ENCODE assay signal across 7 mouse cellular contexts in genomic region chr2:80315242-80316161, GRCm38 (mm10). TPM values are rescaled to one million over a fixed set of nuclear protein-coding genes. Genes with fewer than 3 reads are reported as not detected.
DNase-seq lines count a peak whose midpoint lies in the region; ATAC-seq and TF ChIP-seq lines count a peak whose summit lies in the region.

Gene Dnajc10, plus strand, starts transcription at chr2:80315466.

- intact Hi-C loops in left cerebral cortex, postnatal 4 days (cut with DNase I) = no loop called here

- ATAC-seq in intestine, postnatal 0 days = peak; percentile 94
- peak; percentile 98 for ATAC-seq in midbrain, embryonic 12.5 days (ENCODE audit: low FRiP score, low read depth)

- peak; percentile 12; the same call in 1 of the 2 replicates for TF ChIP-seq CTCF in intestine, postnatal 0 days (IDR thresholded peaks at IDR 0.05; ENCODE audit: low read depth)
- no peak for TF ChIP-seq CTCF in small intestine, adult 2 months (IDR thresholded peaks at IDR 0.05; ENCODE audit: extremely low read depth, insufficient read length, insufficient replicate concordance, low read depth, low read length)

- TF ChIP-seq POLR2A in small intestine, adult 2 months (IDR thresholded peaks at IDR 0.05; ENCODE audit: low read depth, low read length) = peak; percentile 50

- peak within 1 kb of the TSS; percentile 84 for H3K4me3 ChIP-seq in embryonic facial prominence, embryonic 10.5 days
- H3K4me3 ChIP-seq in intestine, postnatal 0 days (ENCODE audit: low read depth, low read length) = peak within 1 kb of the TSS; percentile 96
- peak within 1 kb of the TSS; percentile 90 for H3K4me3 ChIP-seq in midbrain, embryonic 12.5 days
- peak within 1 kb of the TSS; percentile 88 for H3K4me3 ChIP-seq in small intestine, adult 2 months (ENCODE audit: low read depth, low read length)

- under 1% methylated on average over 72 of the region's 72 CpGs for WGBS in embryonic facial prominence, embryonic 10.5 days
- WGBS in intestine, postnatal 0 days = under 1% methylated on average over 72 of the region's 72 CpGs
- WGBS in midbrain, embryonic 12.5 days = under 1% methylated on average over 72 of the region's 72 CpGs
- under 1% methylated on average over 72 of the region's 72 CpGs for WGBS in small intestine, adult 2 months

- peak within 1 kb of the TSS; percentile 85 for H3K9ac ChIP-seq in intestine, postnatal 0 days (ENCODE audit: low read depth, low read length)
- peak within 1 kb of the TSS; percentile 92 for H3K9ac ChIP-seq in midbrain, embryonic 12.5 days (replicated peaks)

- peaks cover 15% of the 10 kb centered on the region for H3K4me1 ChIP-seq in embryonic facial prominence, embryonic 10.5 days
- H3K4me1 ChIP-seq in intestine, postnatal 0 days (replicated peaks; ENCODE audit: control insufficient read depth, insufficient read depth, low read length) = no peaks in the 10 kb centered on the region
- H3K4me1 ChIP-seq in midbrain, embryonic 12.5 days = peaks cover 16% of the 10 kb centered on the region
- peaks cover 3% of the 10 kb centered on the region; the same call in 1 of the 2 replicates for H3K4me1 ChIP-seq in small intestine, adult 2 months (ENCODE audit: control insufficient read depth, insufficient read depth, insufficient read length, low read length)

- H3K9me3 ChIP-seq in embryonic facial prominence, embryonic 10.5 days = no peaks in the 10 kb centered on the region
- no peaks in the 10 kb centered on the region for H3K9me3 ChIP-seq in intestine, postnatal 0 days (ENCODE audit: control insufficient read depth)
- H3K9me3 ChIP-seq in midbrain, embryonic 12.5 days = no peaks in the 10 kb centered on the region

- peak; percentile 94 for DNase-seq in adrenal gland, postnatal 10 days
- DNase-seq in embryonic facial prominence, embryonic 10.5 days (ENCODE audit: low spot score) = peak; percentile 93
- DNase-seq in gonadal fat pad, adult 2 months (ENCODE audit: low read depth) = peak; percentile 17
- peak; percentile 93 for DNase-seq in left cerebral cortex, postnatal 4 days

- peak within 1 kb of the TSS; percentile 94 for H3K4me2 ChIP-seq in intestine, postnatal 0 days (replicated peaks; ENCODE audit: low read depth)
- peak within 1 kb of the TSS; percentile 67 for H3K4me2 ChIP-seq in midbrain, embryonic 12.5 days (replicated peaks)

- peak within 1 kb of the TSS; percentile 99 for H3K27ac ChIP-seq in embryonic facial prominence, embryonic 10.5 days (replicated peaks)
- peak within 1 kb of the TSS; percentile 84 for H3K27ac ChIP-seq in intestine, postnatal 0 days (ENCODE audit: low read depth, low read length)
- peak within 1 kb of the TSS; percentile 97 for H3K27ac ChIP-seq in midbrain, embryonic 12.5 days (replicated peaks)
- H3K27ac ChIP-seq in small intestine, adult 2 months (ENCODE audit: insufficient read depth, low read depth, low read length) = peak within 1 kb of the TSS; percentile 41

- peaks cover 29% of the 10 kb centered on the region for H3K36me3 ChIP-seq in embryonic facial prominence, embryonic 10.5 days (replicated peaks)
- H3K36me3 ChIP-seq in intestine, postnatal 0 days (ENCODE audit: control insufficient read depth, insufficient read depth) = peaks cover 7% of the 10 kb centered on the region; the same call in 1 of the 2 replicates
- peaks cover 8% of the 10 kb centered on the region; the same call in 1 of the 2 replicates for H3K36me3 ChIP-seq in midbrain, embryonic 12.5 days
- peaks cover 10% of the 10 kb centered on the region; the same call in 1 of the 2 replicates for H3K36me3 ChIP-seq in small intestine, adult 2 months (ENCODE audit: control insufficient read depth, insufficient read depth, low read length)

- H3K27me3 ChIP-seq in embryonic facial prominence, embryonic 10.5 days (replicated peaks; ENCODE audit: low read depth, poor library complexity, severe bottlenecking) = no peaks in the 10 kb centered on the region; the same call in 1 of the 2 replicates
- no peaks in the 10 kb centered on the region for H3K27me3 ChIP-seq in intestine, postnatal 0 days (replicated peaks; ENCODE audit: control insufficient read depth, insufficient read depth, low read length)
- no peaks in the 10 kb centered on the region for H3K27me3 ChIP-seq in midbrain, embryonic 12.5 days
- no peaks in the 10 kb centered on the region for H3K27me3 ChIP-seq in small intestine, adult 2 months (ENCODE audit: control insufficient read depth, insufficient read depth, low read length)

RNA-seq across cellular contexts. Expression of gene Dnajc10, which starts in this region (rescaled TPM):
- 10 to 100 TPM; 46.3 to 51.6 TPM for total RNA-seq in adrenal gland, postnatal 10 days (2021)
- 80.3 and 88.0 TPM in 2 replicates for polyA plus RNA-seq in embryonic facial prominence, embryonic 10.5 days (2016; fragmentation: Nextera tagmentation; extraction: Ambion mirVana)
- 188 and 230 TPM in 2 replicates for polyA plus RNA-seq in gonadal fat pad, adult 2 months (2012; rRNA removed)
- 22.9 and 26.1 TPM in 2 replicates for polyA plus RNA-seq in intestine, postnatal 0 days (2015; fragmentation: Nextera tagmentation; extraction: Ambion mirVana)
- 10 to 100 TPM; 65.3 to 65.4 TPM for total RNA-seq in left cerebral cortex, postnatal 4 days (2021)
- 89.7 and 90.8 TPM in 2 replicates for polyA plus RNA-seq in midbrain, embryonic 12.5 days (2016; fragmentation: Nextera tagmentation; extraction: Ambion mirVana)
- 8.2 and 8.3 TPM in 2 replicates for polyA plus RNA-seq in small intestine, adult 2 months (2012; rRNA removed)

Comparison
In these comparisons a context has a peak if more than half of its experiments do, and no peak if none do; other contexts are left out.
1. Peak in every context shown above with its lines: DNase-seq, ATAC-seq, H3K4me3 ChIP-seq and H3K27ac ChIP-seq.
2. DNase-seq: peak in every context shown above with its lines; median percentile 94 in adrenal gland, postnatal 10 days; 93 in embryonic facial prominence, embryonic 10.5 days; 93 in left cerebral cortex, postnatal 4 days; 17 in gonadal fat pad, adult 2 months.
3. H3K27ac ChIP-seq: peak in every context shown above with its lines; median percentile 99 in embryonic facial prominence, embryonic 10.5 days; 97 in midbrain, embryonic 12.5 days; 84 in intestine, postnatal 0 days; 41 in small intestine, adult 2 months.